Mouse (Mus musculus): ENCODE data around the gene Car5b.

Gene Car5b

DNA sequence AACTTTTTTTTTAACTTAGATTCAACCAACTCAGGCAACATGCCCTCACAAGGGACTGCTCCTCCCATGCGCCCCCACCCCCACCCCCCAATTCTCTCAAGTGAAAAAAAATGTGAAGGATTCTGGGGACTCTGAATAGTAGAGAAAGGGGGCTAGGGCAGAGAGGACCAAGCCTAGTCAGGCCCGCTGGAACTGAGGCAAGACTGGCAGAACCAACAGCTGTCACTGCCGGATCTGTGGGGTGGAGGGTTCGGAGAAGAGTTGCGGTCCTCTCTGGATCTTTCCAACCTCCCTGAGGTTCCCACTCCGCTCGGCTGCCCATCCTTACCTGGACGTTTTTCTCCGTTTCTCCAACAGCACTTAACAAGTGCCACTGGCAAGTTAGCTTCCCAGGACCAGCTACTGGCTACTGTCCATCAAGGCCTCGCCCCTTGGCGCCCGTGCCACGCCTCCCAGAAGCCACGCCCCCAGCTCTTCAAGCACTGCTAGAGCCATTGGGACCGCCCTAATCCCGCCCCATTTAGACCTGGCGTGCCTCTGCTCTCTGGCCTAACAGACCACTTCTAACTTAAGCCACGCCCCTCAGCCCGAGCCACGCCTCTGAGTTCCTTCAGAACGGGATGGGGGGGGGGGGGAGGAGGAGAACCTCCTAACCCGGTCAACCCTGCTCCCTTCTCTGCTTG lies at the start of gene Car5b:
Gene Car5b, minus strand, starts transcription at position 391 of the 683 bp plus-strand sequence.
- DNase-seq (ENCODE audit: low read depth, low spot score) = peak; percentile 96

DNA sequence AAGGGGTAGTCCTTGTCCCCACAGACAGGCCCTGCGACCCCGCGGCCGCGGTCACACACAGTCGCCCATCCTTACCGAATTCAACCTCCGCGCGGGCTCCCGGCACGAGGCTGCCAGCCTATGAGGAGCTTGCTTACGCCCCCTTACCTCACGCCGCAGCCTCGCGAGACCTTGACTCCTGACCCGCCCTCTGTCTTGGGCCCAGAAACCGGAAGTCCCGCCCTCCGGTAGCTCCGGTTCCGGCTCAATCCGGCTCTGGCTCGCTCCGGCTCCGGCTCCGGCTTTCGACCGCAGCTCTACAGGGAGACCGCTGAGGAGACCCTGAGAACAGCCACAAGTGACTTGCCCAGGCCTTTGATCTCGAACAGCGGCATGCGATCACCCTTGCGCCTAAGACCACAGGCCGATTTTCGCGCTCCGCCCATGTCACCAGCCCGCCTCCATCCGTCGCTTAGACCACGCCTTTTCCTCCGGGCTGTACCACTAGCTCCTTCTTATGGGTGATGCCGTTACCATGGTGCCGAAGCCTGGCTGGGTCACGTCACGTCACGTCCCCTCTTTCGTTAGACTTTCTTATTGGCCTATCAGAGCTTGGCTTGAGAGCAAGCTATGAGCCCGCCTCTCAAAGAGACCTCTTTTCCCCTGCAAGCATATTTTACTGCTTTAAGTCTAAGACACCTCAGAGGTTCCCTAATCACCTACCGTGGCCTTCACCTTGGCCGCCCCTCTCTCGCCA lies 48.4 kb upstream of the Car5b start, which contains the start of gene Siah1b:
Gene Siah1b, minus strand, starts transcription at position 454 of the 736 bp plus-strand sequence.
- peak; percentile 95 for DNase-seq (ENCODE audit: low read depth, low spot score)

GRCm38 (mm10) chrX:164068968-164069367 lies 41.2 kb upstream of the Car5b start:
- DNase-seq (ENCODE audit: low read depth, low spot score) = no peak

GRCm38 (mm10) chrX:164066185-164066584 lies 38.4 kb upstream of the Car5b start:
- peak; percentile 78 for DNase-seq (ENCODE audit: low read depth, low spot score)

GRCm38 (mm10) chrX:164059070-164059469 lies 31.3 kb upstream of the Car5b start:
- no peak for DNase-seq (ENCODE audit: low read depth, low spot score)

DNA sequence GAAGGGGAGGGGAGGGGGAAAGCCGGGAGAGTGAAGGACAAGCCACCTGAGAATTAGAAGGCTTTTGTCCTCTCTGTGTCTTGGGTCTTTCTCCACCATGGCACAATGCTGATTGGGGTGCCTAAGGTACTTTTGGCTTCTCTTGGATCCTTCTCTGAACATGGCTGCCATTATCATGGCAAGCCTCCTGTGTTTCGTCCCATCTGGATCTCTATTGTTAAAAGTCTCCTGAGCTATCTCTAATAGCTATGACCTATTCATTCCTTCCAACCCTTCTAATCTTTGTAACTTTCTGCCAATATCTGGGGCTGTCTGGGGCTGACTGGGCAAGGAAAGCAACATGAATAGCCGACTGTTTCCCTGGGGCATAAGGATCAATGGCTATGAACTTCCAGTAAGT lies 30.7 kb upstream of the Car5b start:
- DNase-seq (ENCODE audit: low read depth, low spot score) = no peak

GRCm38 (mm10) chrX:164055726-164056125 lies 27.9 kb upstream of the Car5b start:
- no peak for DNase-seq (ENCODE audit: low read depth, low spot score)

GRCm38 (mm10) chrX:164046736-164047135 lies 18.9 kb upstream of the Car5b start:
- no peak for DNase-seq (ENCODE audit: low read depth, low spot score)

- no peak for DNase-seq (ENCODE audit: low read depth, low spot score)
These were observed 14.3 kb upstream of the Car5b start for GRCm38 (mm10) chrX:164042069-164042468.

DNA sequence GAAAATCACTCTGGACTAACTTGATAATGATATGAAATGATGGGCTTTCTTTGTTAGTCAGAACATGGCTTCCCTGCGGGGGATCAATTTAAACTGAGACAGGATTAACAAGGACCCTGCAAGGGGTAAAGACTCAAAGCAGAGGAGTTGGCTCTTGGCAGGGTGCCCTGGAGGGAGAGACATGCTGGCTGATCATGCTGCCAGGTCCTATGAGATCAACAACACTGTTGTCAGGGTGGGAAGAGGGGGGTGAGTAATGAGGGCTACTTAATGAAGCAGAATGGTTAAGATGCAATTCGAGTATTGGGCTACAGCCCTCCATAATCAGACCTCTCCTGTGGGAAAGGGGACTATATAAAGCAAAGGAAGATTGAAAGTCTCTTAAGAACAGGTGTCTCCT lies 11.1 kb upstream of the Car5b start:
- no peak for DNase-seq (ENCODE audit: low read depth, low spot score)

GRCm38 (mm10) chrX:164035931-164036330 lies 8.1 kb upstream of the Car5b start:
- DNase-seq (ENCODE audit: low read depth, low spot score) = no peak

- no peak for DNase-seq (ENCODE audit: low read depth, low spot score)
These were observed 7.6 kb upstream of the Car5b start for GRCm38 (mm10) chrX:164035401-164035800.

- DNase-seq (ENCODE audit: low read depth, low spot score) = no peak
These were observed 4.7 kb upstream of the Car5b start for GRCm38 (mm10) chrX:164032526-164032925.

- DNase-seq (ENCODE audit: low read depth, low spot score) = no peak
These were observed 12.2 kb downstream of the Car5b start for GRCm38 (mm10) chrX:164015636-164016035.

- DNase-seq (ENCODE audit: low read depth, low spot score) = no peak
These were observed 12.8 kb downstream of the Car5b start for GRCm38 (mm10) chrX:164014956-164015355.

DNA sequence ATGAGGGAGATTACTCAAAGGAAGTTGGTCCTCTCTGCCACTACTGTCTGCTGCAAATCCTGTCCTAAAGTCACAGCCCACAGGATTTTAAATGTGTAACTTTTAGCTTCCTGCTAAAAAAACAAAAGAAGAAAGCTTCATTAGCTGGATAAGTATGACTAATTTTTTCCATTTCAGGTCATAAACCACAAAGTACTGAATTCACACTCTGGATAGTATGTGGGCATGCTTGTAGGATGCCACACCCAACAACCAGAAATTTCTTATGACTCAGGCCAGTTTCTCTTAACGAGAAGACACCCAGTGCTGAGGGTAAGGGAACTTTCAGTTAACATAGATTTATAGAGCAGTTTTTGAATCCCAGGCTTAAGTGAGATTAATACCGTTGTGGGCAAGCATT lies 14.5 kb downstream of the Car5b start:
- DNase-seq (ENCODE audit: low read depth, low spot score) = no peak

DNA sequence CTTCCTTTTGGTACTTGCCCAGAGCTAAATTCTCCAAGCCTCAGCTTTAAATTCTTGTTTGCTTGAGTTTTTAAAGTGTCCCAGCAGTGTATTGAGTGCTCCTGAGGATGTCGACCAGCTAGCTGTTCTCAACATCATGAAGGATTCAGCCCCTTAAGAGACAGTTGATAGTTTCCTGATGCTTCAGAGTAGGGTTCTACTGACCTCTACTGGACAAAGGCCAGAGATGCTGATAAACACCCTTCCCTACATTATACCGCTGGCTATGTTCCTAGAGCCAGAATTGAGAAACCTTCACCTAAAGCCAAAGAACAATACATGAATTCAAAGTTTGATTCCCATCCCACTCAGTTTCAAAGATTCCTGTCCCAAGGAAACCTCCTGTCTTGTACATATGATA lies 23.0 kb downstream of the Car5b start:
- DNase-seq (ENCODE audit: low read depth, low spot score) = peak; percentile 41

DNA sequence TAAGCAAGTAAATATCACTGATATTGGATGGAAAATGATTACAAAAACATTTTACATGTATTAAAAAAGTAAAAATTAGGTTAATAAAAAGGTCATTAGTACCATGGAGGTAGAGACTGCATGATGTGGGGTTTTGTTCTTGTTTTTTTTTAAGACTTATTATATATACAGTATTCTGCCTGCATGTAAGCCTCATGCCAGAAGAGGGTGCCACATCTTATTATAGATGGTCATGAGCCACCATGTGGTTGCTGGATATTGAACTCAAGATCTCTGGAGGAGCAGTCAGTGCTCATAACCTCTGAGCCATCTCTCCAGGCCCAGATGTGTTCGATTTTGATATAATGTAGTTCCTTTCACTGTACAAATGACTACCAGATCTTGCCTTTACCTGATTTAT lies 27.9 kb downstream of the Car5b start:
- no peak for DNase-seq (ENCODE audit: low read depth, low spot score)

DNA sequence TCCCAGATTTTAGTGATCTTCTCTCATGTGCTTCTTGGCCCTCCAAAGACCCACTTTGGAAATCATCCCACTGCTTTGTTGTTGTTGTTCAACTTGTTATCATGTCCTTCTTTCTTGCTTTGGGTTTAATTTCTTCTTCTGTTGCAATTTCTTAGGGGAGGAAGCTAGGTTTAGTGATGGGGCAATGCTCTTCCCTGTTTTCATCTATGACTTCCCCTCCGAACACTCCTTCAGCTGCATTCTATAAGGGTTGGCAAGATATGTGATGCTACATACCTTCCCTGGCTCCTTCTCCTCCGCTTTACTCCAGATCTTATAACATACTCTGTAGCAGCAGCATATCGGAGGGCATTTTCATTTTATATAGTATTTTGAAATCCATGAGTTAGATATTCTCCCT lies 31.0 kb downstream of the Car5b start:
- DNase-seq (ENCODE audit: low read depth, low spot score) = no peak

- no peak for DNase-seq (ENCODE audit: low read depth, low spot score)
These were observed 40.0 kb downstream of the Car5b start for GRCm38 (mm10) chrX:163987718-163988374.

GRCm38 (mm10) chrX:163982129-163982528 lies 45.7 kb downstream of the Car5b start:
- DNase-seq (ENCODE audit: low read depth, low spot score) = no peak

DNA sequence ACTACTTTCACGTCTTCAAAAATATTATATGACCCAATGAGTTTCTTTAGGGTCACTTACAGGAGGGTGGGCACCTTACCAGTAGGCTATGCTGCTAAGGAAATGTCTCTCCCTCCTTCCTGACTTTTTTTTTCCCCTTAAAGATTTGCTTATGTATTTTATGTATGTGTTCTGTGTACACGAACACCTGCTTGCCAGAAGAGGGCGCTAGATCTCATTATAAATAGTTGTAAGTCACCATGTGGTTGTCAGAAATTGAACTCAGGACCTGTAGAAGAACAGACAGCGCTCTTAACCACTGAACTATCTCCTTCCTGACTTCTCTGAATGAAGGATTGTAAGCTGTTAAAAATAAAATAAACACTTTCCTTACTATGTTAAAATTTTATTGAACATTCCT lies 46.3 kb downstream of the Car5b start:
- DNase-seq (ENCODE audit: low read depth, low spot score) = peak; percentile 32

- no peak for DNase-seq (ENCODE audit: low read depth, low spot score)
These were observed 46.7 kb downstream of the Car5b start for GRCm38 (mm10) chrX:163981092-163981491.

Measured in ZHBTc4 (cell line).